In genomic region chr3:128520671-128521103, GRCm38 (mm10) we compare ENCODE assay signal across 8 mouse cellular contexts.
DNase-seq lines count a peak whose midpoint lies in the region; ATAC-seq and TF ChIP-seq lines count a peak whose summit lies in the region.

No protein-coding gene starts in this region.

- no peaks in the 10 kb centered on the region for H3K36me3 ChIP-seq in forebrain, embryonic 12.5 days (replicated peaks)
- no peaks in the 10 kb centered on the region for H3K36me3 ChIP-seq in forebrain, embryonic 10.5 days (replicated peaks)
- H3K36me3 ChIP-seq in stomach, postnatal 0 days (ENCODE audit: control insufficient read depth, insufficient read depth, low read length): no peaks in the 10 kb centered on the region
- no peaks in the 10 kb centered on the region for H3K36me3 ChIP-seq in liver, postnatal 0 days (replicated peaks; ENCODE audit: insufficient read depth, low read length)

- peaks cover 19% of the 10 kb centered on the region for H3K4me1 ChIP-seq in forebrain, embryonic 12.5 days
- peaks cover 5% of the 10 kb centered on the region; the same call in 1 of the 2 replicates for H3K4me1 ChIP-seq in forebrain, embryonic 10.5 days
- no peaks in the 10 kb centered on the region for H3K4me1 ChIP-seq in stomach, postnatal 0 days (replicated peaks; ENCODE audit: control insufficient read depth, insufficient read depth)
- no peaks in the 10 kb centered on the region for H3K4me1 ChIP-seq in liver, postnatal 0 days (ENCODE audit: insufficient read depth)

- peak overlapping the region; percentile 61; the same call in 1 of the 2 replicates for H3K27ac ChIP-seq in forebrain, embryonic 12.5 days
- no peak overlapping the region for H3K27ac ChIP-seq in forebrain, embryonic 10.5 days
- H3K27ac ChIP-seq in stomach, postnatal 0 days (replicated peaks): no peak overlapping the region
- no peak overlapping the region for H3K27ac ChIP-seq in liver, postnatal 0 days (ENCODE audit: low read depth)

- no peaks in the 10 kb centered on the region for H3K27me3 ChIP-seq in forebrain, embryonic 12.5 days
- H3K27me3 ChIP-seq in forebrain, embryonic 10.5 days (ENCODE audit: poor library complexity, severe bottlenecking): no peaks in the 10 kb centered on the region
- no peaks in the 10 kb centered on the region for H3K27me3 ChIP-seq in stomach, postnatal 0 days (ENCODE audit: control insufficient read depth, insufficient read depth, low read length)
- H3K27me3 ChIP-seq in liver, postnatal 0 days (ENCODE audit: insufficient read depth, low read length): no peaks in the 10 kb centered on the region

- no peak for DNase-seq in forebrain, embryonic 10.5 days (ENCODE audit: extremely low spot score, low spot score)
- peak; percentile 55 for DNase-seq in brain, embryonic 18.5 days (ENCODE audit: low read depth, low spot score)
- peak; percentile 69 to 75 for DNase-seq in heart, adult 18-20 months
- DNase-seq in layer of hippocampus, adult 18-20 months (ENCODE audit: low spot score in 2 of 2): peak; percentile 59 to 84
- DNase-seq in lung, postnatal 36 days: peak; percentile 42
- peak; percentile 14 for DNase-seq in stomach, postnatal 0 days (ENCODE audit: low spot score)
- no peak for DNase-seq in liver, postnatal 0 days

- no peak overlapping the region for H3K4me3 ChIP-seq in forebrain, embryonic 12.5 days (replicated peaks)
- H3K4me3 ChIP-seq in forebrain, embryonic 10.5 days: no peak overlapping the region
- no peak overlapping the region for H3K4me3 ChIP-seq in stomach, postnatal 0 days (ENCODE audit: low read depth, low read length)
- no peak overlapping the region for H3K4me3 ChIP-seq in liver, postnatal 0 days (ENCODE audit: low read depth, low read length)

- TF ChIP-seq CTCF in stomach, postnatal 0 days (IDR thresholded peaks at IDR 0.05; ENCODE audit: low read depth): no peak
- no peak for TF ChIP-seq CTCF in liver, postnatal 0 days (IDR thresholded peaks at IDR 0.05; ENCODE audit: low read depth)

- WGBS in forebrain, embryonic 12.5 days: 64% methylated on average over 7 of the region's 7 CpGs
- WGBS in forebrain, embryonic 10.5 days: 82% methylated on average over 7 of the region's 7 CpGs
- WGBS in stomach, postnatal 0 days: 48% methylated on average over 7 of the region's 7 CpGs
- WGBS in liver, postnatal 0 days (ENCODE audit: insufficient replicate concordance): 74% methylated on average over 7 of the region's 7 CpGs

- no peaks in the 10 kb centered on the region for H3K9me3 ChIP-seq in forebrain, embryonic 12.5 days
- no peaks in the 10 kb centered on the region for H3K9me3 ChIP-seq in forebrain, embryonic 10.5 days
- H3K9me3 ChIP-seq in stomach, postnatal 0 days (ENCODE audit: control insufficient read depth, low read length): no peaks in the 10 kb centered on the region
- no peaks in the 10 kb centered on the region for H3K9me3 ChIP-seq in liver, postnatal 0 days (ENCODE audit: low read length)

- H3K9ac ChIP-seq in forebrain, embryonic 12.5 days: no peak overlapping the region
- H3K9ac ChIP-seq in stomach, postnatal 0 days (ENCODE audit: low read length): no peak overlapping the region
- no peak overlapping the region for H3K9ac ChIP-seq in liver, postnatal 0 days (replicated peaks)

- peak; percentile 63; the same call in 1 of the 2 replicates for ATAC-seq in forebrain, embryonic 12.5 days (ENCODE audit: low FRiP score)
- peak; percentile 77; the same call in 1 of the 2 replicates for ATAC-seq in stomach, postnatal 0 days (ENCODE audit: low FRiP score, low TSS enrichment)
- ATAC-seq in liver, postnatal 0 days: no peak

- H3K4me2 ChIP-seq in forebrain, embryonic 12.5 days: peak overlapping the region; percentile 15; the same call in 1 of the 2 replicates
- peak overlapping the region; percentile 38 for H3K4me2 ChIP-seq in stomach, postnatal 0 days (replicated peaks; ENCODE audit: low read depth)
- H3K4me2 ChIP-seq in liver, postnatal 0 days (ENCODE audit: low read depth, low read length): no peak overlapping the region

- no peak for TF ChIP-seq EP300 in stomach, postnatal 0 days (optimal IDR thresholded peaks at IDR 0.05)
- TF ChIP-seq EP300 in liver, postnatal 0 days (IDR thresholded peaks at IDR 0.05; ENCODE audit: low read depth): no peak

Comparison
In these comparisons a context has a peak if more than half of its experiments do, and no peak if none do; other contexts are left out.
1. DNase-seq: peak in brain, embryonic 18.5 days (single experiment), heart, adult 18-20 months (2 of 2), layer of hippocampus, adult 18-20 months (2 of 2), lung, postnatal 36 days (single experiment) and stomach, postnatal 0 days (single experiment); none in forebrain, embryonic 10.5 days (single experiment) and liver, postnatal 0 days (single experiment).